Mouse (Mus musculus) adrenal gland, adult 8-10 months (tissue): ENCODE data around the gene Cldn12. TPM values are rescaled to one million over a fixed set of nuclear protein-coding genes. Genes with fewer than 3 reads are reported as not detected.

ENCODE experiments used
- DNase-seq: peaks from one replicate; pipeline ENCODE4 v3.0.0; 2022
- total RNA-seq, 4 experiments: library from RNA; stranded (reverse); gene quantifications; 2 replicates each; pipeline ENCODE4 v1.2.4; 2022

Gene Cldn12
- total RNA-seq, 4 experiments from 2014 or later: 22.1 to 24.2 (median 23.4) TPM

DNA sequence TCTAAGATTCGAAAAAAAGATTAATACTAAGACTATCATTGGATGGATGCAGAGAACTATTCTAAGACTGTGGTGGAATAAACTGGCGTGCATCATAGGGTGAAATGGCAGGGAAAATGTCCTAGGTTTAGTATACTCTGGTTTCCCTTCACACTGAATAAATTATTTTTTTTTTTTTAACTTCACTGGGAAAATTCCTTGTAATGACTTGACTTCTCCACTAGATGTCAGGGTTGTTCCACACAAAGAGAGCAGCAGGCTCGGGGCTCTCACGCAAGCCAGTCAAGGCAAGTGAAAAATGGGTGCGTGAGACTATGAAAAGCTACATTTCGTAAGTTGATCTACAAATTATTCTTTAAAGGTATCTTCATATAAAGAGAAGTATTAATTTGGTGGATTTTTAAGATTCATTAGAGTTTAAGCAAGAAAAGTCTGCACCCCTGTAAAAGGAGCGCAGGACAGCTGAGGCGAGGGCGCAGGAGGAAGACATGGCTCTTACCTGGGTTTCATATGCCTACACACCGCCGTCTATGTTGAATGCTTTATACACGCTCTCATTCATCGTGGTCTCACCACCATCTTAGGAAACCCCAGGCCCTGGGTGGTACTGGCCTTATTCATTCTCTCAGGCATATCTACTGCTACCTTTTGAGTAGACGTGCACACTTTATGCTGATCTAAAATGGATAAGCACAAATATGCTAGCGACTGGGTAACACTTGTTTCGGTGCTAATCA is 20.3 kb downstream of the Cldn12 start:
- no peak for DNase-seq

DNA sequence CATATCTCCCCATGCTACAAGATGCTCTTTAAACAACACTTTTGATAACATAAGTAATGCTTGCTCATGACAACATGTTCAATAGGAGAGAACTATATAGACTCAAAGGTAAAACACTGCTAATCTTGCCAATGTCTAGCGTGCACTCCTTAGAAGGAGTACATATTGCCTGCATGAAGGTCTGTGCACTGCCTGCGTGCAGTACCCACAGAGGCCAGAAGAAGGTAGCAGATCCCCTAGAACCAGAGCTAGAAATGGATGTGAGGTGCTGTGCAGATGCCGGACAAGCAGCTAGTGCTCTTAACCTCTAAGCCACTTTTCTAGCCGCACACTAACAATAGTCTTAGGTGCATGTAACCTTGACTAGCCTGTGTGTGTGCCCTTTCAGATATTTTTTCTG is 22.6 kb downstream of the Cldn12 start:
- DNase-seq: no peak

DNA sequence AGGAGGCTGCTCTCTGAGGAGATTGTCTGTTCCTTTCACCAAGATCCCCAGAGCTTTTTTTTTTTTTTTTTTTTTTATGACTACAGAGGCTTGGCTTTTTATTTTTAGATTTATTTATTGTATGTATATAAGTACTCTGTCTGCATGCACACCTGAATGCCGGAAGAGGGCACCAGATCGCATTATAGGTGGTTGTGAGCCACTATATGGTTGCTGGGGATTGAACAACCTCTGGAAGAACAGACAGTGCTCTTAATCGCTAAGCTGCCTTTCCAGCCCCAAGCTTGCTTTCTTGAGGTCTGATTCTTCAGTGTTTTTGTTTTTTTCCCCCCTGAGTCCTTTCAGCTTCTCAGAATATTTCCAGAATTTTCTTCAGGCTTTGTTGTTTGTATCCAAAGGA is 28.7 kb downstream of the Cldn12 start:
- no peak for DNase-seq

DNA sequence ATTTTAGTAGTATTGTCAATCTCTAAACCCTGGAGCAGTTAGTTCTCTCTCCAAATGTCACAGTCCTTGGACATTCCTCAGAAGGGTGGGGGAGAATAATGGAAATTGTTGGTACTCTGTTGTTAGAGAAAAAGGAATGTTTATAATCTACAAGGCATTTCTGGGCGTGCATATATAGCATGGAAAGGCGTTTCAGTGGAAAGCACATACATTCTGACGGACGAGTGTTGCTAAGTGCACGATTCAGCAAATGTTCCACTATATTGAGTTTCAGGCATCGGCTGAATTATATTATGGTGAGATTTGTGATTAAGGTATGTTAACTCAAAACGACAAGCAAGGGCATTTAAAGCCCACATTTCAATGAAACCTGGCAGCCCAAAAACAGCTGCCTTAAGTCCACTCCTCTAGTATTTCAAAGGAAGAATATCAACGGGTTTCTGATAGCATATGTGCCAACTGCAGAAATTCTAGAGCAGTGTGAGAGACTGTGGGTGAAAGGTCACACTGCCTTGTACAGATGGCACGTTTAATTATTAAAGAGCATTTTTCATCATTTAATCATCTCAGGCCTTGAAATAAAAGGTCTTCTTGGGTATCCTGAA is 31.4 kb downstream of the Cldn12 start:
- DNase-seq: no peak

DNA sequence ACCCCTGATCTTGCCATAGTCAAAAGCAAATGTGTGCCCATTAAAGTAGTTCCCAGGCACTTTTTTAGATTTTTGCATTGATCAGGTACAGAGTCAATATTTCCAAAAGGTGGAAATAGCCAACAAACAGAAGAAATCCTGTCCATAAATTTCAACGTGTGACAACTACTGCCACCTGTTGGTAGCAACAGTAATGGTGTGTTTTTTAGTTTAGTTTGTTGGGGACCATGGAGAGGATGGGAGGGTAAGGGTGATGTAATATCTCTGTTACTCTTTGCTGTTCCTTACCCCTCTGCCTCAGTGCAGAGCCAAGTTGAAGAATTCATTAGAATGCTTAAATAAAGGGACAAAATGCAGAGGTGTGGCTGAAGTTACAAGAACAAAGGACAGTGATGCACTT is 33.1 kb downstream of the Cldn12 start:
- no peak for DNase-seq

DNA sequence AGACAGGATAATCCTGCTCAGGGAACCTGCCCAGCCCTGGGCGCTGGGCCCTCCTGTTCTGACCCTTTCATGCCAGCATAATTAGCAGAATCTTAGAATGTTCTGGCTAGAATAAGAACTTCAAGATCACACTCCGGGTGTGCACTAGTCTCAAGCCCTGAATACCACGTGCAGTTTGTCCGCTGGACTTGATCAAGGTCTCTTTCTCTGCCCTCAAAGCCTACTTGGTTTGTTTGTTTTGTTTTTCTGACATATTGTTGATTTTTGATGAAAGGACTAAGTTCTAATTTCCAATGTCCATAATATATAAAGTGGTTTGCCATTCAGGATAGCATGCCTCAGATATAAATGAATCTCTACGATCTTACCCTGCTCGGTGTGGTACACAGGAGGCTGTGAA is 35.7 kb downstream of the Cldn12 start, which contains the start of gene 1700015F17Rik:
Gene 1700015F17Rik (minus strand): TSS at position 101 of the 400 bp plus-strand sequence.
- DNase-seq: no peak

DNA sequence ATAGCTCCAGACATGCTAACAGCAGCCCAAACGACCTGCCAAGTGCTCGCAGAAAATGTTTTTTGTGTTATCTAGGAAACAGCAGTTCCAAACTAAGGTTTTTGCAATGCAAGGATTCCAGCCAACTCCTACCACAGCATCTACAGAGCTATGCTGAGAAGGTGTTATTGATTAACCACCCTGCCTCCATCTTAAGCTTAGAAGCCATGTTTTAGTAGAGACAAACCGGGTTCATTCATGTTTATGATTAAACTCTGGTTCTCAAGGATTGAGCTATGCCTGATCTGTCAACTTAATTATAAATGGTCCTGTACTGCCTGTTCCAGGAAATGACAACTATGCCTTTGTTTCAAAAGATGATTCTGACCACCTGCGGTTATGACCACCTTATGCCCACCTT is 38.6 kb downstream of the Cldn12 start:
- no peak for DNase-seq

DNA sequence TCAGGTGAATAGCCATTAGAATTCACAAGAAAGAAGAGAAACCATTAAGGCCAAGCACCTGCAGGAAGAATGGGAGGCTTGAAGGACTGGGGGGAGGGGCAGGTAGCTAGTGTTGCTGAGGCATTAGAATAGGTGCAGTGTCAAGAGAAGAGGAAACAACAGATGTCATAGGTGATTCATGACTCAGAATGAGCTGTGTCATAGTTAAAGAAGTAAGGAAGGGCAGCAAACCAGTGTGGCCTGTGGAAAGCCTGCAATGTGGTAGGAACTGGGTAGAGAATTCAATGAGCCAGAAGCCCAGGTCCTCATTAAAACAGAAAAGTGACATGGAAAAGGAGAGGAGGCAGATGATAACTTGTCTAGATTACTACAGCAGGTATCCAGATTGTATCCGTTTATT is 49.5 kb downstream of the Cldn12 start:
- no peak for DNase-seq

Other genes with a start within 250 kb of the Cldn12 start
- 10 to 100 TPM in 3 of 4 experiments, 1 to 10 TPM in 1; 9.9 to 17.4 (median 11.8) TPM for gene Cdk14, start 94.6 kb downstream of the Cldn12 start, total RNA-seq
- gene 1700015F17Rik, start 35.8 kb downstream of the Cldn12 start, total RNA-seq: 1 to 10 TPM in 1 of 4 experiments, under 1 TPM in 2, not detected in 1; 0.52 to 2.3 (median 0.56) TPM
- 10 to 100 TPM; 12.9 to 19.4 (median 15.4) TPM for gene Gtpbp10, start 44.6 kb upstream of the Cldn12 start, total RNA-seq
- gene Gm8773, start 58.8 kb upstream of the Cldn12 start, total RNA-seq: not detected
- 10 to 100 TPM in 2 of 4 experiments, 1 to 10 TPM in 2; 6.1 to 22.5 (median 12.7) TPM for gene Cfap69, start 149.3 kb upstream of the Cldn12 start, total RNA-seq
- gene Steap2, start 179.6 kb upstream of the Cldn12 start, total RNA-seq: 10 to 100 TPM; 41.9 to 82.0 (median 64.8) TPM
- gene Steap1, start 234.4 kb upstream of the Cldn12 start, total RNA-seq: 10 to 100 TPM; 28.0 to 35.0 (median 31.5) TPM